Mouse (Mus musculus) small intestine, adult 2 months (tissue): ENCODE results near the gene Eps15.

Source experiments
- CTCF ChIP-seq: fragments of 200-500 bp; IDR thresholded peaks from 2 replicates; pipeline ENCODE4 v1.5.1; 2012; ENCODE audit warnings: low read depth, mild to moderate bottlenecking, control low read depth, inconsistent platforms, low read length, moderate library complexity, mixed read lengths; ENCODE audit not compliant: insufficient replicate concordance, insufficient read length; ENCODE audit errors: extremely low read depth
- POLR2A ChIP-seq: fragments of 200-500 bp; IDR thresholded peaks from 2 replicates; pipeline ENCODE4 v1.6.1; 2012; ENCODE audit warnings: low read depth, mild to moderate bottlenecking, control low read depth, inconsistent platforms, low read length, moderate library complexity

DNA sequence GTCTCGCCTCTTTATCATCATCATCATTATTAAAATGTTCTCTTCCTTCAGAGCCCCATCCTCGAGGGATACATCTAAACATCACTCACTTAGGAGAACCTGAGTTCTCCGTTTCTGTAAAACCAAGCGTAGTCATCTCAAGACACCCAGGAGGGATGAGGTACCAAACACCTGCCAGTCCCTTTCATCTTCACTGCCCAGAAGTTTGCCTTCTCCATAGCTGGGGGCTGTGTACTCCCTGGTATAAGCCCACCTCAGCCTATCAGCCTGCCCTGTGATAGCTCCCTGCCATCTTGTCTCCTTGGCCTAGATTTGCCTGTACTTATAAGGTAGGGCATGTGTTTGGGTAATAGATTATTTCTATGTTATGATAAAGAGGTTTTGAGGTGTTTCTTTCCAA is 1.1 kb downstream of the Eps15 start:
- TF ChIP-seq CTCF (no peak), POLR2A (no peak)
